Mouse (Mus musculus) megakaryocyte progenitor cell, adult 5-6 weeks (primary cell): ENCODE data around the gene Gm15056. TPM values are rescaled to one million over a fixed set of nuclear protein-coding genes. Genes with fewer than 3 reads are reported as not detected.

Source experiments
- ATAC-seq: replicated peaks from 2 replicates; pipeline ENCODE4 v1.8.0; 2016; ENCODE audit warnings: mild to moderate bottlenecking, moderate TSS enrichment, inconsistent platforms; ENCODE audit not compliant: poor library complexity
- total RNA-seq, 2 experiments: library from RNA; stranded (forward) in 1 of 2; stranded (reverse) in 1 of 2; fragments of 157-497, 149-512 nt in 1 of 2; fragments of 200-1000 nt in 1 of 2; gene quantifications; 2 replicates each; pipeline versions ENCODE4 v1.2.3 to v1.2.4; 2015 to 2017

Gene Gm15056
- total RNA-seq (2015) (not detected in 2 replicates), total RNA-seq (2017) (not detected in 2 replicates)

- no peak for ATAC-seq
Measured at GRCm38 (mm10) chr8:20902527-20902926, at the start of gene Gm15056. TSS of gene Gm15056 (minus strand) at chr8:20902627.

- ATAC-seq, result no peak
Measured at GRCm38 (mm10) chr8:20944610-20945009, 42.2 kb upstream of the Gm15056 start, which contains the start of gene AY761185. TSS of gene AY761185 (minus strand) at chr8:20944710.

GRCm38 (mm10) chr8:20921971-20922370 is 19.5 kb upstream of the Gm15056 start, which contains the start of gene Gm6040:
TSS of gene Gm6040 (minus strand) at chr8:20922071.
- ATAC-seq, result no peak

GRCm38 (mm10) chr8:20912288-20912687 is 9.9 kb upstream of the Gm15056 start:
- peak; percentile 66; the same call in 1 of the 2 replicates for ATAC-seq

GRCm38 (mm10) chr8:20908256-20908655 is 5.8 kb upstream of the Gm15056 start:
- peak; percentile 95 for ATAC-seq

- ATAC-seq, result 0 out of 2 replicates have a peak, but pooled peaks have one; percentile 64
Measured at GRCm38 (mm10) chr8:20907119-20907518, 4.7 kb upstream of the Gm15056 start.

- no peak for ATAC-seq
Measured at GRCm38 (mm10) chr8:20892369-20892768, 10.1 kb downstream of the Gm15056 start, which contains the start of gene Defb33. TSS of gene Defb33 (plus strand) at chr8:20892669.

GRCm38 (mm10) chr8:20874608-20875007 is 27.8 kb downstream of the Gm15056 start:
- ATAC-seq, result no peak

Other genes starting within 250 kb of the Gm15056 start
- not detected in 2 replicates for gene Defb33, start 10.0 kb downstream of the Gm15056 start, total RNA-seq (2015)
- not detected in 2 replicates for gene Defb33, start 10.0 kb downstream of the Gm15056 start, total RNA-seq (2017)
- not detected in 2 replicates for gene Gm6040, start 19.4 kb upstream of the Gm15056 start, total RNA-seq (2015)
- not detected in 2 replicates for gene Gm6040, start 19.4 kb upstream of the Gm15056 start, total RNA-seq (2017)
- not detected in 2 replicates for gene AY761185, start 42.1 kb upstream of the Gm15056 start, total RNA-seq (2015)
- not detected in 2 replicates for gene AY761185, start 42.1 kb upstream of the Gm15056 start, total RNA-seq (2017)
- not detected in 2 replicates for gene Defa21, start 122.9 kb upstream of the Gm15056 start, total RNA-seq (2015)
- gene Defa21, start 122.9 kb upstream of the Gm15056 start, total RNA-seq (2017), result not detected in 2 replicates
- not detected in 2 replicates for gene Defa23, start 152.4 kb upstream of the Gm15056 start, total RNA-seq (2015)
- not detected in 2 replicates for gene Defa23, start 152.4 kb upstream of the Gm15056 start, total RNA-seq (2017)
- not detected in 2 replicates for gene Defa35, start 162.4 kb upstream of the Gm15056 start, total RNA-seq (2015)
- not detected in 2 replicates for gene Defa35, start 162.4 kb upstream of the Gm15056 start, total RNA-seq (2017)
- gene Defa25, start 181.8 kb upstream of the Gm15056 start, total RNA-seq (2015), result not detected in 2 replicates
- gene Defa25, start 181.8 kb upstream of the Gm15056 start, total RNA-seq (2017), result not detected in 2 replicates
- gene Gm14851, start 193.4 kb upstream of the Gm15056 start, total RNA-seq (2015), result not detected in 2 replicates
- gene Gm14851, start 193.4 kb upstream of the Gm15056 start, total RNA-seq (2017), result not detected in 2 replicates
- gene Defa30, start 232.0 kb upstream of the Gm15056 start, total RNA-seq (2015), result not detected in 2 replicates
- gene Defa30, start 232.0 kb upstream of the Gm15056 start, total RNA-seq (2017), result not detected in 2 replicates